Mouse (Mus musculus): Measurements from ENCODE around the gene Zfp36.
A peak's percentile ranks its signal among the peaks of the same experiment; 100 is the strongest.
"Not testable (repeated sequence)": the region's sequence is repeated elsewhere in the genome, so short reads cannot be mapped to it uniquely, and the experiment has no call there.

Zfp36 gene

GRCm38 (mm10) chr7:28380237-28381016 is at the start of gene Zfp36:
Zfp36 (minus strand) TSS chr7:28380253.
- DNase-seq = no peak

- no peak for DNase-seq
These were observed 47.7 kb upstream of the Zfp36 start for GRCm38 (mm10) chr7:28427738-28428137.

GRCm38 (mm10) chr7:28423018-28423417 is 43.0 kb upstream of the Zfp36 start:
- no peak for DNase-seq

GRCm38 (mm10) chr7:28419416-28419815 is 39.4 kb upstream of the Zfp36 start:
- DNase-seq = no peak

- DNase-seq = peak; percentile 82
These were observed 38.1 kb upstream of the Zfp36 start for GRCm38 (mm10) chr7:28418096-28418670.

GRCm38 (mm10) chr7:28417368-28417767 is 37.3 kb upstream of the Zfp36 start:
- DNase-seq = no peak

GRCm38 (mm10) chr7:28412826-28413225 is 32.8 kb upstream of the Zfp36 start:
- DNase-seq = no peak

GRCm38 (mm10) chr7:28410841-28411475 is 30.9 kb upstream of the Zfp36 start:
- DNase-seq = peak; percentile 84

GRCm38 (mm10) chr7:28401942-28402341 is 21.9 kb upstream of the Zfp36 start:
- no peak for DNase-seq

- DNase-seq = no peak
These were observed 21.0 kb upstream of the Zfp36 start for GRCm38 (mm10) chr7:28401030-28401429.

- DNase-seq = no peak
These were observed 18.8 kb upstream of the Zfp36 start for GRCm38 (mm10) chr7:28398696-28399340.

GRCm38 (mm10) chr7:28398000-28398399 is 17.9 kb upstream of the Zfp36 start:
- DNase-seq = peak; percentile 65

GRCm38 (mm10) chr7:28395425-28395824 is 15.4 kb upstream of the Zfp36 start:
- no peak for DNase-seq

- DNase-seq = no peak
These were observed 13.4 kb upstream of the Zfp36 start for GRCm38 (mm10) chr7:28393272-28393951.

GRCm38 (mm10) chr7:28392429-28393271 is 12.6 kb upstream of the Zfp36 start, which contains the start of the genes Med29 and Paf1:
Med29 (minus strand) TSS chr7:28392708.
Paf1 (plus strand) TSS chr7:28392951.
- DNase-seq = peak; percentile 97

- DNase-seq = no peak
These were observed 10.3 kb upstream of the Zfp36 start for GRCm38 (mm10) chr7:28390331-28390730.

GRCm38 (mm10) chr7:28387384-28387783 is 7.3 kb upstream of the Zfp36 start:
- not testable (repeated sequence) for DNase-seq

- not testable (repeated sequence) for DNase-seq
These were observed 6.8 kb upstream of the Zfp36 start for GRCm38 (mm10) chr7:28386877-28387276.

- peak; percentile 95 for DNase-seq
These were observed 6.4 kb upstream of the Zfp36 start for GRCm38 (mm10) chr7:28386462-28386861.

GRCm38 (mm10) chr7:28386007-28386406 is 6.0 kb upstream of the Zfp36 start:
- no peak for DNase-seq

- no peak for DNase-seq
These were observed 5.1 kb upstream of the Zfp36 start for GRCm38 (mm10) chr7:28385196-28385595.

- no peak for DNase-seq
These were observed 4.1 kb upstream of the Zfp36 start for GRCm38 (mm10) chr7:28384162-28384561.
